Mouse (Mus musculus): ENCODE data around the gene Sod3.

Gene Sod3

GRCm38 (mm10) chr5:52363468-52364150 lies at the start of gene Sod3:
Gene Sod3 (plus strand): TSS chr5:52363791.
- DNase-seq (ENCODE audit: low read depth, low spot score) = no peak

GRCm38 (mm10) chr5:52316926-52317325 lies 46.7 kb upstream of the Sod3 start:
- DNase-seq (ENCODE audit: low read depth, low spot score) = no peak

DNA sequence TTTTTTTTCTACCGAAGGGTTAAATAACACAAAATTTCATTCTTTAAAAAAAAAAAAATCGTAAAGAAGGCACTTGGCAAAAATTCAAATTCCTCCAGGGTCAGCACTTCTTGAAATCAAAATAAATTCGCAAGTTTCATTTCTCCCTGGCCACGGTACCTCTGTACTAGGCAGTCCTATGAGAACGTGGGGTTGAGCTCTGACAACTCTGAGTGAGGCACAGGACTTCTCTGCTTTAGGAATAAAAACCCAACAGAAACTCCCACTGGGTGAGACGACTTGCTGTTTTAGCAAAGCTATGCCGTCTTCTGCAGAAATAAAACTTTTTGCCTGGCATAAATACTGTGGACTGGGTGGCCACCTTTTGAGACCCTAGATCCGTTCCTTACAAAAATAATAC lies 44.1 kb upstream of the Sod3 start:
- DNase-seq (ENCODE audit: low read depth, low spot score) = no peak

DNA sequence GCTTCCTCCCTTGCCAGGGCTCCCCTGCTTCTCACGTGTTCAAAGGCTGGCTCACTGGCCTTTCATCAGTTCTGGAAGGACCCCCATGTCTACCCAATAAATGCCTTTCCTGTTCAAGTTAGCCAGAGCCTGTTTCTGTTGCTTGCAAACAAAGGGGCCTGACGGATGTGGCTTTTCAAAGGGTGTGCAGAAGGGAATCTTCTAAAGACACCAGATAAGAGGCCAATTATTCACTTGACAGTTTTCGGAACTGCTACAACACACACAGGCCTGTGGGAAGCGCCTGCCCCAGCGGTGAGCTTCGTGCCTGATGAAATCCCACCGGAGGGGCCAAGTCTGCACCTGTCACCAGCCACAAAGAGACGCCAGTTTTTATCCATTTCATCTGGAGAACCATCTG lies 31.5 kb upstream of the Sod3 start:
- no peak for DNase-seq (ENCODE audit: low read depth, low spot score)

- DNase-seq (ENCODE audit: low read depth, low spot score) = no peak
These were observed 28.0 kb upstream of the Sod3 start for GRCm38 (mm10) chr5:52335590-52335989.

GRCm38 (mm10) chr5:52339134-52339533 lies 24.5 kb upstream of the Sod3 start:
- no peak for DNase-seq (ENCODE audit: low read depth, low spot score)

DNA sequence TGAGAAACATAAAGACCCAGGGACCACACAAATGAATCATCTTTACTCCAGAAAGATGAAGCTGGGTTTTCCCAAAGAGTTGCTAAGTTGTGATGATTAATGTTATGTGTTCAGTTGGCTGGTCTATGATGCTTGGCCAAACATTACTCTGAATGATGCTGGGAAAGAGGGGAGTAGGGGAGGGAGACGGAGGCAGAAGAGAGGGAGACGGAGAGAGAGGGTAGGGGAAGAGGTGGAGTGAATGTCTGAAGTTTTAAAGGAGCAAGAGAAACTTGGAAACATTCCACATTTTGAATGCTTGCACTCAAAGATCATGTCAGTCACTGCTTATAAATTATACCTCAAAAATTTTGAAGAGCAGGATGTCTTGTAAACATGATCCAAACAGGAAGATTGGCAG lies 16.7 kb upstream of the Sod3 start:
- DNase-seq (ENCODE audit: low read depth, low spot score) = no peak

DNA sequence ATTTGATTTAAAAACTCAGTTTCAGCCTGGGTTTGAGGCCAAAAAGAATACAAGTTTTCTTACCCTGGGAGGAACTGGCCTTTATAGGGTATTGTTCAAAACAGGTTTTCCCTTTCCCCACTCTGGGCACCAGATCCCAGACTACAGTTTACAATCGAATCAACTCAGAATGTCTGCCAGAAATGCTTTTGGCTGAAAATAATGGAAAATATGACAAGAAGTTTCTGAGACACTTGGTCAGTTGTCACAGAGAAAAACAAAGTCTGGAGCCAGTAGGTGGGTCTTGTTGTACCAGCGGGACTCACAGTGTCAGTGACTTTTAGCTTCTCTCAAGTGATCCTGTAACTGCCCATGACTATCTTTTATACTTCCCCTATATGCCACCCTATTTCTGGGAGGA lies 13.1 kb upstream of the Sod3 start:
- DNase-seq (ENCODE audit: low read depth, low spot score) = no peak

DNA sequence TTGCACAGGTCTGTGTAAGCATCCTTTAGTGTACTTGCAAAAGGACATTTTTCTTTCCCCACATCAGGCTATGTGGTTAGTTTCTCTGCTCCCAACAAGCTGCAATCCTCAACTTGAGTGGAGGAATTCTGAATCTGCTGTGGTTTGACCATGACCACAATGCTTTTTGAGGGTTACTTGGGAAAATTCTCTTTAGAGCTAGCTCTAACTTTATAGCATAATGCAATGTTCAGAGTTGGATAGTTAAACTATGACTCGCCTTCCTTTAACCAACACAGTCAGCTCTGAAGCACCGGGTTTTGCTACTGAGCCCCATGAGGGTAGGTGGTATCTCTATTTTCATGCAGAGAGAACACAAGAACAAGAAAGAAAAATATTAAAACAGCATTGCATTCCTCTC lies 12.0 kb upstream of the Sod3 start:
- no peak for DNase-seq (ENCODE audit: low read depth, low spot score)

DNA sequence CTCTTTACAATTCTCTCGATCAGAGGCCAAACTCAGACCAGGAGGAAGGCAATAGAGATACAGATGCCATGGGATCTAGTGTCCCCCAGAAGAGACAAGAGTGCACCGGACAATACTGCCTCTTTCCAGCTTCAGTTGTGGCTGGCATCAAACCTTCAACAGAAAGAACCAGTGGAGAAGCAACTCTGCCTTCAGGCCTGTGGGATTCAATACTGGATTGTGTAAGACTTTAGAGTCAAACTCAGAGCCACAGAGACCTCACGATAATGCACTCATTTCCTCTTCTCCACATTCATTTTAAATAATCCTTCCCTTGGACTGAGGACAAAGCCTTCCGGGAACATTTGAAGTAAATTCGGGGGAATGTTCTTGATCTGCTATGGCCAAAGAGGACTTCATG lies 10.9 kb upstream of the Sod3 start:
- DNase-seq (ENCODE audit: low read depth, low spot score) = no peak

DNA sequence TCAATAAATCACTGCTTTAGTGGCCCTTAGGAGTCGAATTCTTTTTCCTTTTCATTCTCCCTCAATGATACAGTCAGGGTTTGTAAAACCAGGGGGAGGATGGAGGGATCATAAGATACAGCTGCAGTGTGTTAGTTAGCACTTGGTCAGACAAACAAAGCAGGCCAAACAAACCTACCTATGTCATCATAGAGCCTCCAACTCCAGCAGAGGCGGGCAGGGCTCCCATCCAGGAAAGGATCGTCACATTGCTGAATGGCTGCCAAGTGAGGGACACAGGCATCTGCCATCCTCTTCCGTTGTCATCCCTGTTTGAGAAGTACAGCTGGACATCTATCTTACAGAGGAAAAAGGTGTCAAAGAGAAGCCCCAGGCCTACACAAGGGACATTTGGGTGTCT lies 9.2 kb upstream of the Sod3 start:
- DNase-seq (ENCODE audit: low read depth, low spot score) = no peak

DNA sequence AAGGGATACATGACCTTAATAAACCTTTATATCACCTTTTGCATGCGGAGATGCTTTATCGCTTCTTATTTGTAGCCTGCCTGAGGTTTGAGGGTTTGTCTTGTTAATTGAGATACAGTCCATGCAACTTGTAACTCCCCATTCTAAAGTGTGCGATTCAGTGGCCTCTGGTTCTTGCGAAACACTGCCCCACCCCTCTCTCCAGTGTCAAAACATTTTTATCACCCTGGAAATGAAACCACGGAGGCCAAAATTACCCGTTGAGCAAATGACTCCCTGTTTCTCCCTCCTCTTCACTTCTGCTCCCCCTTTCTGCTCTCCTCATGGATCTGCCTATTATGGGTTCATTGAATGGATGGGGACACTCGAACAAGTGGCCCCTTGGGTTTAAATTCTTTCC lies 8.0 kb upstream of the Sod3 start:
- no peak for DNase-seq (ENCODE audit: low read depth, low spot score)

- DNase-seq (ENCODE audit: low read depth, low spot score) = peak; percentile 36
These were observed 6.3 kb upstream of the Sod3 start for GRCm38 (mm10) chr5:52357175-52357754.

- no peak for DNase-seq (ENCODE audit: low read depth, low spot score)
These were observed 5.5 kb upstream of the Sod3 start for GRCm38 (mm10) chr5:52358120-52358519.

- no peak for DNase-seq (ENCODE audit: low read depth, low spot score)
These were observed 3.1 kb upstream of the Sod3 start for GRCm38 (mm10) chr5:52360286-52361049.

- no peak for DNase-seq (ENCODE audit: low read depth, low spot score)
These were observed 669 bp upstream of the Sod3 start for GRCm38 (mm10) chr5:52362776-52363467.

- no peak for DNase-seq (ENCODE audit: low read depth, low spot score)
These were observed 930 bp downstream of the Sod3 start for GRCm38 (mm10) chr5:52364521-52364920.

GRCm38 (mm10) chr5:52365930-52366329 lies 2.3 kb downstream of the Sod3 start:
- DNase-seq (ENCODE audit: low read depth, low spot score) = no peak

DNA sequence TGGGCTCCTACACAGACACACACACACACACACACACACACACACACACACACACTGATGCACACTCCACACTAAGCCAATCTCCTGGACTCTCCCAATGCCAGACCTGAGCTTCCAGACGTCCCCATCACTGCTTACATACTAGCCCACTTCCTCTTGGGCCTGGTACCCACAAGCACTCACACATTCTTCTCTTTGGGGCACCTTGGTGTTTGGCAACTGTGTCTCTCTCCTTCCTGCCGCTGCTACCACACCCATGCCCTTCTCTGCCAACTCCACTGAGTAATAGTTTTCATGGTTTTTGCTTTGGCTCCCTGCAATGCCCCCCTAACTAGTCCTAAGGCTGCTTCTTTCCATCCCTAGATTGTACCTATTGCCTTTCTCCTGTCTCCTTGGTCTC lies 3.1 kb downstream of the Sod3 start:
- DNase-seq (ENCODE audit: low read depth, low spot score) = no peak

GRCm38 (mm10) chr5:52367866-52368840 lies 4.6 kb downstream of the Sod3 start:
- no peak for DNase-seq (ENCODE audit: low read depth, low spot score)

GRCm38 (mm10) chr5:52370901-52371300 lies 7.3 kb downstream of the Sod3 start:
- DNase-seq (ENCODE audit: low read depth, low spot score) = no peak

Measured in forelimb bud, embryonic 11.5 days (tissue).